Mouse (Mus musculus) heart, embryonic 12.5 days (tissue): ENCODE results near the gene Faf2. TPM values are rescaled to one million over a fixed set of nuclear protein-coding genes. Genes with fewer than 3 reads are reported as not detected.

Experiments used
- ATAC-seq: fragments of 200-750 bp; cut with Nextera tagmentation; 2 replicates; pipeline ENCODE4 v1.8.0; 2017; ENCODE audit warnings: moderate TSS enrichment, moderate library complexity; ENCODE audit not compliant: insufficient number of reproducible peaks, low FRiP score
- H3K27ac ChIP-seq: fragments of 300-500 bp; sonication (generic); 2 replicates; pipeline ENCODE4 v1.5.1; 2016; ENCODE audit warnings: mild to moderate bottlenecking, moderate library complexity; ENCODE audit not compliant: poor library complexity, severe bottlenecking
- H3K27me3 ChIP-seq: fragments of 300-500 bp; sonication (generic); replicated peaks from 2 replicates; pipeline ENCODE4 v1.6.1; 2016; ENCODE audit warnings: mild to moderate bottlenecking, moderate library complexity
- H3K36me3 ChIP-seq: fragments of 300-500 bp; sonication (generic); 2 replicates; pipeline ENCODE4 v1.6.1; 2016; ENCODE audit warnings: mild to moderate bottlenecking, moderate library complexity
- H3K4me1 ChIP-seq: fragments of 300-500 bp; sonication (generic); replicated peaks from 2 replicates; pipeline ENCODE4 v1.6.1; 2016; ENCODE audit warnings: mild to moderate bottlenecking
- H3K4me2 ChIP-seq: fragments of 300-500 bp; sonication (generic); 2 replicates; pipeline ENCODE4 v1.6.1; 2016; ENCODE audit warnings: mild to moderate bottlenecking, moderate library complexity
- H3K4me3 ChIP-seq: fragments of 300-500 bp; sonication (generic); 2 replicates; pipeline ENCODE4 v1.5.1; 2016; ENCODE audit warnings: mild to moderate bottlenecking
- H3K9ac ChIP-seq: fragments of 300-500 bp; sonication (generic); 2 replicates; pipeline ENCODE4 v1.6.1; 2016; ENCODE audit warnings: mild to moderate bottlenecking, moderate library complexity
- H3K9me3 ChIP-seq: fragments of 300-500 bp; sonication (generic); replicated peaks from 2 replicates; pipeline ENCODE4 v1.6.1; 2016; ENCODE audit warnings: mild to moderate bottlenecking, moderate library complexity
- WGBS: fragments of 180-500 bp; shearing (Covaris S2); methylation state at CpG from one replicate; pipeline ENCODE4 v1.1.7; 2016; 5-methylcytosine and 5-hydroxymethylcytosine counted together
- polyA plus RNA-seq: library from polyadenylated mRNA; unstranded; fragments of >200 nt; fragmentation: Nextera tagmentation; extraction: Ambion mirVana; gene quantifications from 2 replicates; pipeline ENCODE4 v1.2.1, GENCODE M21; 2016

The Faf2 gene
- polyA plus RNA-seq, 1 experiment from 2014 or later = 48.8 TPM

DNA sequence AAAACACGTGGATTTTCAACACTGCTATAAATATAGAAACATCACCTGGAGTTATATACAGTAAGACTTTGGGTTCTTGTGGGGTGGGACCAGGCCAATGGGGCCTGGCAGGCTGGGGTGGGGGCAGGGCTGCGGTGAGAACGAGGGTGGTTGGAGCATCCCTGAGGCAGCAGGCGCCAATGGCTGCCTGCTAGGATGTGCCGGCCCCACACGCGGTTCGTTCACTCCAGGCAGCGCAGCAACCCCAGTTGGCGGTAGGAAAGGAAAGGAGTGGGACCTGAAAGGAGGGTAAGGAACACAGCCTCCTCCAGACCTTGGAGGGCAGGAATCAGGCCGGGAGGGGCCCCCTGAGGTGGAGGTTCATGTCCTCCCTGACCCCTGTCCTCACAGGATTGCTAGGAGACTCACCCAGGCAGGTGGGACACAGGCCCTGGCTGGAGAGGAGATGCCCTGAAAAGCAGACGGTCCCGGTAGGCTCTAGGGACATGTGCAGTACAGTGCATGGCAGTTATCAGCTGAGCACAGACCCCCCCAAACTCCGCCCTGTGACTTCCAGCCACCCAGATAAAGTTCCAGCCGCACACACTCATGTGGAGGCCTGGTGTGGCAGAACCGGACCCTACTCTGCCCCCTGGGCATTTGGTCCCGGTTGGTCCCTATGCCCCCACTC lies 58.7 kb downstream of the Faf2 start:
- WGBS = 68% methylated on average over 17 of the region's 17 CpGs
- H3K27ac ChIP-seq = no peak overlapping the region

DNA sequence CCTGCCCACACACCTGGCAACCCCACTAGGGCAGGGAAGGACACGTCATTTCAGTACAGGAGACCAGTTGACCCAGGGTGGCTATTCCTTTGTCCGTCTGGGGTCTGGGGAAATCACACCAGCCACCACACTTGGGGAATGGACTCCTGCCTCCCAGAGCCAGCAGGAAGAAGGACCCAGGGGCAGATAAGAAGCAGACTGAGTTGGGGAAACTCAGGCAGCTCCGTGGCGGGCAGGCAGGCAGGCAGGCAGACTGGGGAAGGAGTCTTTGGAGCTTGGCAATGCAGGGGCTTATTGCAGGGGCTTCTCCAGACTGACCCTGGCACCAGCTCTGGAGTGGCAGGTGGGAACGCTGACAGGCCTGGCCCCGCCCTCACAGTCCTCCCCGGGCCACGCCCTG lies 59.7 kb downstream of the Faf2 start:
- Histone ChIP-seq H3K4me3 (no peak overlapping the region), H3K4me1 (peaks cover 32% of the 10 kb centered on the region), H3K27me3 (no peaks in the 10 kb centered on the region), H3K27ac (no peak overlapping the region), H3K4me2 (no peak overlapping the region), H3K9ac (no peak overlapping the region), H3K9me3 (no peaks in the 10 kb centered on the region), H3K36me3 (peaks cover 64% of the 10 kb centered on the region)
- WGBS = 75% methylated on average over 8 of the region's 8 CpGs
- ATAC-seq = no peak

More for the DNA sequence above, 58.7 kb downstream of the Faf2 start:
- no peaks in the 10 kb centered on the region for H3K9me3 ChIP-seq
- H3K4me2 ChIP-seq = no peak overlapping the region
- H3K36me3 ChIP-seq = peaks cover 62% of the 10 kb centered on the region
- no peak overlapping the region for H3K9ac ChIP-seq
- no peak overlapping the region for H3K4me3 ChIP-seq
- ATAC-seq = peak; percentile 84
- peaks cover 22% of the 10 kb centered on the region for H3K4me1 ChIP-seq
- H3K27me3 ChIP-seq = no peaks in the 10 kb centered on the region

DNA sequence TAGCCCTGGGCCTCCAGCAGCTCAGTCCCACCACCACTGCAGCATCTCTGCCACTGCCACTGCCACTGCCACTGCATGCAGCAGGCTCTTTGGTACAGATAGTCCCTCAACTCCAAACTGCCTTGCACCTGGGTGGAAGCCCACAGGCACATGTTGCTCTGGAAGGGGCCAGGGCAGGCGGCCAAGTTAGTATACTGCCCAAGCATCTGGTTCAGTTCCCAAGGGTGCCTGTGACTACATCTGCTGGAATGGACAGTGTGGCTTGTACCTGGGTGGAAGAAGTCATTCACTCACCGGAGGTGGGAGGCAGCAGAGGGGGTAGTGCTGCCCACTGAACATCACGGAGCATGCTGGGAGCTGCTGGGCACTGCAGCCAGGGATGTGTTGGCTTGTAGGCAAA lies 61.7 kb downstream of the Faf2 start:
- Histone ChIP-seq H3K27ac (no peak overlapping the region), H3K27me3 (no peaks in the 10 kb centered on the region), H3K9ac (no peak overlapping the region), H3K4me2 (no peak overlapping the region), H3K4me3 (no peak overlapping the region), H3K9me3 (no peaks in the 10 kb centered on the region), H3K4me1 (peaks cover 38% of the 10 kb centered on the region), H3K36me3 (peaks cover 63% of the 10 kb centered on the region)
- ATAC-seq = no peak
- WGBS = 94% methylated on average over 3 of the region's 3 CpGs

DNA sequence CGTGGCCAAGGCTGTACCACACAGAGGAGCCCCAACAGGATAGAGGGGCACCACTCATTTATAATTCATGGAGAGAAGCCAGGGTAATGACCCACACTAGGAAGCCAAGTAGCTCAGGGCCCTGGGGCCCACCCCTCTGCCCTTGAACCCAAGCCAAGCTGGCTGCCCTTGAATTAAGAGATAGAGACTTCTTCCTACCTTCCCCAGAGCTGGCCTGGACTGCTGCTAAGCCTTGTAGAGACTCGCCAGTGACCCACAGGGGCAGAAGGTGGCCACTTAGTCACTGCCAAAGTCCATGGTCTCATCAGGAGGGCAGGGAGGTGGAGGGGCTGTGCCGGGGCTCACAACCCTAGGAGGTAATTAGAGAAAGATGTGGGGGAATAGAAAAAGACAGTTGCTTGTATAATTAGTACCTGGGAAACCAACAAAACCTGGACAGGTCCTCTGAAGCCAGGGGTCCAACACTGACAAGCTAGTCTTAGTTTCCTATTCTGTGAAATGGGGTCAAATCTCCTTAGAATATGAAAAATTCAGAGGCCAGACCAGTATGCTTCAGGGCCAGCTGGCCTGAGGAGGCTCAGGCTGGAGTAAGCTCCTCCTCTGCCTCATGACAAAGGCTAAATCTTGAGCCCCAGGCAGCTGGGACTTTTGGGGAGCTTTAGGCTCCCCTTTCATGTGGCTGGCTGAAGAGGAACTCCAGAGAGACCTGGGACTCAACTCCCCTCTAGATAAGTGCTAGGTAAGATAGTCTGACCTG lies 62.7 kb downstream of the Faf2 start:
- 78% methylated on average over 3 of the region's 3 CpGs for WGBS
- H3K9me3 ChIP-seq = no peaks in the 10 kb centered on the region
- H3K36me3 ChIP-seq = peaks cover 54% of the 10 kb centered on the region
- ATAC-seq = no peak
- H3K4me3 ChIP-seq = no peak overlapping the region
- H3K27me3 ChIP-seq = no peaks in the 10 kb centered on the region
- peaks cover 45% of the 10 kb centered on the region for H3K4me1 ChIP-seq
- H3K4me2 ChIP-seq = no peak overlapping the region
- H3K9ac ChIP-seq = peak overlapping the region; percentile 38; the same call in 1 of the 2 replicates
- H3K27ac ChIP-seq = no peak overlapping the region

DNA sequence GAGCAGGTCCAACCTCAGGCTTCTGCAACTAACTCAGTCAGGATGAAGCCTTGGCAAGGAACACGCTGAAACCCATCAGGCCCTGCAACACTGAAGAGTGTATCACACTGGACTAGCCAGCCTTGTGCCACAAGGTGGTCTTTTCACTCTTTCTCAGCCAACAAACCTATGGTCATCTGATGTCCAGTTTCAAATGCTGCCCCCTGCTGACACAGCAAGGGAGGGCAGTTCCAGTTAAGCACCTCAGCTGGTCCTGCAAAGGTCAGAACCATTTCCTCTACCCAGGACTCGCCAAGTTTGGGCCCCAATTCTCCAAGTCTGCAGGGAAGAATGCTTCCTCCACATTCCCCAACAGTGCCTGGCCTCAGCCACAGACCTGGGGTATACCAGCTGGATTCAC lies 63.6 kb downstream of the Faf2 start:
- H3K27me3 ChIP-seq = no peaks in the 10 kb centered on the region
- H3K9ac ChIP-seq = peak overlapping the region; percentile 93; the same call in 1 of the 2 replicates
- WGBS = 52% methylated on average over 2 of the region's 2 CpGs
- H3K27ac ChIP-seq = no peak overlapping the region
- H3K4me2 ChIP-seq = peak overlapping the region; percentile 83
- ATAC-seq = no peak
- H3K9me3 ChIP-seq = no peaks in the 10 kb centered on the region
- H3K36me3 ChIP-seq = peaks cover 47% of the 10 kb centered on the region
- peaks cover 45% of the 10 kb centered on the region for H3K4me1 ChIP-seq
- peak overlapping the region; percentile 82 for H3K4me3 ChIP-seq

DNA sequence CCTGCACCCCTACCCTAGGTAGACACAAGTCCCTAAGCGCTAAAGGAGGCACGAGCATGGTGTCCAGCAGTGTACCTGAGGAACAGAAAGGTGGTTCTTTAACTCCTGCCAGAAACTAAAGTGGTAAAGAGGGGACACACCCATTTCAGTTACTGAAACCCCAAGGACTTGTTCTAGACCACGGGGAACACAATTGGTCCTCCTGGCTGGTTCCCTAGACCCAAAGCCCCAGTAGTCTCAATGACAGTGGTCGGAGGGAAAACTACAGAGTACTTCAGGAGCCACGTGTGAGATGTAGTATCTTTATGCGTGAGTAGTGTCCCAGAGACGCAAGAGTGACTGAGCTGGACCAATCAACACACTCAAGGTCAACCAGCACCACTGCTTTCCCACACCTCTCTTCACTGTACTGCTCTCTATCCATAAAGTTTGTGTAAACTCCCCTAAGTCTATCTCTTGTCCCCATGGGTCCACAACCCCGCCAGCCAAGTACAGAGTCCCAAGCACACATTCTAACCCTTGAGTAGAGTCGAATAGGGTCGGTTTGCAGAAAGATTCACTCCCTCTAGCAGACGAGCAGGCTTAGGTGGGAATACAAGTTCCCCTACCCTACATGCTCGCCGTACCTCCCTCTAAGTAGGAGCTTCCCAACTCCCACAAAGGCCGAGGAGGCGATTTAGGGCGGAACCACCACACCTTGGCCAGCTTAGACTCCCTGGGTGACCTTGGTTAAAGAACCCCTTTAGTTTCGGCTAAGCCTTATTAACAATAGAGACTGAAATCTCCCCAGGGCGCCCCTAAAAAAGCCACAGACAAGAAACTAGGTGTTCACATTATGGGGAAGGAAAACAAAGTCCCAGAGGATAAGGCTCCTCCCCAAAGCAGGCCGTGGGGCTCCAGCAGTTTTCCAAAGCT lies 64.8 kb downstream of the Faf2 start:
- 7% methylated on average over 19 of the region's 19 CpGs for WGBS
- H3K27me3 ChIP-seq = no peaks in the 10 kb centered on the region
- H3K27ac ChIP-seq = peak overlapping the region; percentile 98
- no peak for ATAC-seq
- peak overlapping the region; percentile 93 for H3K9ac ChIP-seq
- H3K9me3 ChIP-seq = no peaks in the 10 kb centered on the region
- H3K4me2 ChIP-seq = peak overlapping the region; percentile 83
- H3K4me1 ChIP-seq = peaks cover 55% of the 10 kb centered on the region
- peaks cover 35% of the 10 kb centered on the region for H3K36me3 ChIP-seq
- peak overlapping the region; percentile 82 for H3K4me3 ChIP-seq

DNA sequence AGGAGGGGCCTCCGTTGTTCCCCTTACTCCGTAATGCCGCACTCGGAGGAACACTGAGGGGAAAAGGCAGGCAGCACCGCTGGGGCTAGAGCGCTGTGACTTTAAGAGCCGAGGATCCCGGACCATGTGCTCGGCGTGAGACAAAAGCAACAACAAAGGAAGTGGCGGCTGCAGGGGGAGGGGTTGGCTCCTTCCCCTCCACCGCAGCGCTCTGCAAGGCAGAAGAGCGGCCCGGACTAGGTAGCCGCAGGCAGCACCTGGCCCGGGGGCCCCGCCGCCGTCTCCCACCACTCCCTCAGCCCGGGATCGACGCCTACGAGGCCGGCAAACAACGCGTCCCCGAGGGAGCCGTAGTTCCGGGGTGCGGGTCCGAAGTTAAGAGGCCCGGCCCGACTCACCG lies 65.5 kb downstream of the Faf2 start:
- Histone ChIP-seq H3K9ac (peak overlapping the region; percentile 93), H3K36me3 (peaks cover 28% of the 10 kb centered on the region), H3K27ac (peak overlapping the region; percentile 98), H3K9me3 (no peaks in the 10 kb centered on the region), H3K4me3 (peak overlapping the region; percentile 82), H3K27me3 (no peaks in the 10 kb centered on the region), H3K4me2 (peak overlapping the region; percentile 83), H3K4me1 (peaks cover 57% of the 10 kb centered on the region)
- under 1% methylated on average over 35 of the region's 35 CpGs for WGBS
- ATAC-seq = peak; percentile 68

DNA sequence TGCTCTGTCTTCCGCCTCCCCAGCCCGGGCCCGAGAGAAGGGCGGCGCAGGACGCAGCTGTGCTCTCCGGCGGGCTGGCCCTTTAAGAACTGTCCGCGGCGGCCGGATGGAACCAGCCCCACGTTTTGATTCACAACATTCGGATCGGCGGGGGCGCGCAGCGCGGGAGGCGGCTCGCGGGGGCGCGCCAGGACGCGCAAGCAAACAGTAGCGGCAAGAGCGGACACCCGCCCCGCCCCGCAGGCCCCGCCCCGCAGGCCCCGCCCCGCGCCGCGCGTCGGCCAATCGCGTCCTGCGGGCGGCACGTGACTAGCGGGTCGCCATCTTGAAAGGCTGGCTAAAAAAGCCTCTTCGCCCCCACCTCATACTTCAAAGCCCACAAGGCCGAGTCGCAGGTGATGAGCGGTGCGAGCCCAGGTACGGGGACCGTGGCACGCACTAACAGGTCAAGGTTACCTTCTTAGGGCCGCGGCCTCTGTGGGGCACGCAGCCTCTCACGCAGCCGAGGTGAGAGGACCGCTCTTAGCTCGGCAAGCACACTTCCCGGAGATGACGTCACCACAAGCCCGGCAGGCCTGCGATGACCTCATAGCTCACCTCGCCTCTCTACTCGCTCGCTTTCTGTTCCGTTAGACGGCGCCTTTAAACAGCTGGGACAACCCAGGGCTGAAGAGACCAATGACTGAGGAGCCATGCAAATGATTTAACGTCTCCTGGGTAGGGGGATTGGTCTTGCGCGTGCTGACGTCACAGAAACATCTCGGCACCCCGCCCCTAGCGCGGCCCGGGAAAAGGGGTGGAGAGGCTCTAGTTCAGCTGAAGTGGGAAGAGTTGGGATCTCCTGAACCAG lies 66.2 kb downstream of the Faf2 start:
- H3K4me1 ChIP-seq = peaks cover 64% of the 10 kb centered on the region
- peak overlapping the region; percentile 98 for H3K27ac ChIP-seq
- peak; percentile 93 for ATAC-seq
- H3K4me3 ChIP-seq = peak overlapping the region; percentile 82
- peaks cover 21% of the 10 kb centered on the region for H3K36me3 ChIP-seq
- H3K9ac ChIP-seq = peak overlapping the region; percentile 93
- WGBS = under 1% methylated on average over 79 of the region's 82 CpGs
- H3K4me2 ChIP-seq = peak overlapping the region; percentile 83
- H3K27me3 ChIP-seq = no peaks in the 10 kb centered on the region
- H3K9me3 ChIP-seq = no peaks in the 10 kb centered on the region

DNA sequence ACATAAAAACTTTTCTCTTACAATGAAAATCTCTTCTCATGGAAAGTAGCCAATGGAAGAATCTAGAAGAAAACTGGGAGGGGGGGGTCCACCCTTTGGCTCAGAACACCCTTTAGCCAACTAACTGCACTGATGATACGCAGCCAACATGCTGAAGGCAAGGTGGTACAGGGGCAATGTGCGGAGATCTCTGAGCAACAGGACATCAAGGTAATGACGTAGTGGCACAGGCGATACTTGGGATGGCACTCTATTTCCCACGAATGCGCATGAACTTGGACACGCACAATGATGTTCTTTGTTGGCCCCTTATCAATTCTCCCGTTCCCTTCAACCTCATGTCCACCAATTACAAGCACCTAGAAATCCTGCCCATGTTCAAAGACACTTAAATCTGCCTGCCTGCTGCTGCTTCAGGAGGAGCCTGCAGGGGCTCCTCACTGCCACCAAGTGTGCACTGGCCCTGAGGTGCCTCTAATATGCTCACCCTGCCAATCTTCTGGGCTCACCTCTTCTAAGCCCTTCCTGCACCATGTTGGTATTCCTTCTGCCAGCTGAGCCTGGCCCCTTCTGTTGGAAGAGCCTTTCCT lies 68.7 kb downstream of the Faf2 start:
- Histone ChIP-seq H3K9me3 (no peaks in the 10 kb centered on the region), H3K4me2 (no peak overlapping the region), H3K27ac (no peak overlapping the region), H3K4me3 (no peak overlapping the region), H3K36me3 (0 out of 2 replicates have a peak, but pooled peaks cover 2% of the 10 kb centered on the region), H3K9ac (no peak overlapping the region), H3K4me1 (peaks cover 50% of the 10 kb centered on the region), H3K27me3 (no peaks in the 10 kb centered on the region)
- ATAC-seq = no peak
- WGBS = 91% methylated on average over 8 of the region's 8 CpGs

DNA sequence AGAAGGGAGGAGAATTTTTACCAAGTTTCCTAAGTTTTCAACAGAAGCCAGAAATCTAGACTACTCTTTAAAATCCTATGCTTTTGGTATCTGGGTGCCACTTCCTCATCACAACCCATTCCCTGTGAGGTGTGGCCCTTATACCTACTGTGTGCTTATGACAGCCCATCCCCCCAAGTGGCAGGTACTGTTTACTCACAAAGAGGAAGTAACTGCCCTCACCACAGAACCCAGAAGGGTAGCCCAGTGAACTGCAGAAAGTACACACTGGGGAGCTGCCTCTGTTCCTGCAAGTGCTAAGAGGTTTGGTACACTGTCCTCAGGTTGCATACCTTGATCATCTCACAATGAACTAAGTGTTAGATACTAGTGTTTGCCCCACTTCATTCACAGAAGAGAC lies 70.2 kb downstream of the Faf2 start:
- Histone ChIP-seq H3K9ac (0 out of 2 replicates have a peak overlapping the region, but pooled peaks have one; percentile 91), H3K27me3 (no peaks in the 10 kb centered on the region), H3K27ac (no peak overlapping the region), H3K9me3 (no peaks in the 10 kb centered on the region), H3K4me1 (peaks cover 36% of the 10 kb centered on the region), H3K36me3 (no peaks in the 10 kb centered on the region), H3K4me2 (peak overlapping the region; percentile 96), H3K4me3 (peak overlapping the region; percentile 89)
- no peak for ATAC-seq
